ENCODE assay signal across 9 mouse cellular contexts in genomic region chr2:63513554-63514226, GRCm38 (mm10).
DNase-seq lines count a peak whose midpoint lies in the region; ATAC-seq and TF ChIP-seq lines count a peak whose summit lies in the region.
"Had no signal": no experiment of that assay in that cellular context is flagged by ENCODE, and none has a peak within 500 bp of the region (broad histone marks: within the 10 kb centered on the region; RNA-seq: fewer than 3 reads in every experiment).

No protein-coding gene starts in this region.

- 48% methylated on average over 1 of the region's 1 CpGs for WGBS in heart, embryonic 11.5 days (ENCODE audit: insufficient replicate concordance)
- WGBS in lung, postnatal 0 days: 75% methylated on average over 1 of the region's 1 CpGs

- H3K4me3 ChIP-seq in heart, embryonic 11.5 days (ENCODE audit: low read depth, low read length): no peak overlapping the region
- no peak overlapping the region for H3K4me3 ChIP-seq in lung, postnatal 0 days (ENCODE audit: low read depth, low read length)

- no peaks in the 10 kb centered on the region for H3K4me1 ChIP-seq in heart, embryonic 11.5 days (ENCODE audit: control insufficient read depth, insufficient read depth, low read length)
- no peaks in the 10 kb centered on the region for H3K4me1 ChIP-seq in lung, postnatal 0 days (ENCODE audit: insufficient read depth, low read depth, low read length)

- no peaks in the 10 kb centered on the region for H3K27me3 ChIP-seq in heart, embryonic 11.5 days (ENCODE audit: control insufficient read depth, insufficient read depth, low read length)
- no peaks in the 10 kb centered on the region for H3K27me3 ChIP-seq in lung, postnatal 0 days (replicated peaks; ENCODE audit: insufficient read depth, low read length)
- H3K27me3 ChIP-seq in Patski: peaks cover 30% of the 10 kb centered on the region

- TF ChIP-seq CTCF in lung, postnatal 0 days (IDR thresholded peaks at IDR 0.05): peak; percentile 54
- TF ChIP-seq CTCF in Patski (IDR thresholded peaks at IDR 0.05): peak; percentile 35

- no peak for TF ChIP-seq EP300 in lung, postnatal 0 days (IDR thresholded peaks at IDR 0.05)

- CTCF ChIA-PET in Patski (lab: Charles Lee): interaction anchor here (0.6 kb wide), 1 partner anchor 306 kb away, joined by 3 read pairs; no protein-coding TSS in a partner anchor

- no peaks in the 10 kb centered on the region for H3K36me3 ChIP-seq in heart, embryonic 11.5 days (ENCODE audit: control insufficient read depth, insufficient read depth, low read length)
- no peaks in the 10 kb centered on the region for H3K36me3 ChIP-seq in lung, postnatal 0 days (ENCODE audit: insufficient read depth, low read length)

- no peak overlapping the region for H3K9ac ChIP-seq in heart, embryonic 11.5 days (ENCODE audit: low read depth, low read length)
- H3K9ac ChIP-seq in lung, postnatal 0 days (replicated peaks; ENCODE audit: low read depth): no peak overlapping the region

- no peak for ATAC-seq in heart, embryonic 11.5 days (replicated peaks; ENCODE audit: insufficient number of reproducible peaks, low FRiP score, low TSS enrichment)
- no peak for ATAC-seq in lung, postnatal 0 days
- no peak for ATAC-seq in Patski

- no peak overlapping the region for H3K27ac ChIP-seq in heart, embryonic 11.5 days (ENCODE audit: low read depth, low read length)
- H3K27ac ChIP-seq in lung, postnatal 0 days (ENCODE audit: low read length): no peak overlapping the region

- no peaks in the 10 kb centered on the region for H3K9me3 ChIP-seq in heart, embryonic 11.5 days (replicated peaks; ENCODE audit: control insufficient read depth, low read length)
- H3K9me3 ChIP-seq in lung, postnatal 0 days (ENCODE audit: low read length): no peaks in the 10 kb centered on the region

- in situ Hi-C loops in Patski (cut with MboI; ENCODE audit: low pct_unique_long_range_greater_than_20kb): no loop called here

- POLR2A ChIA-PET in Patski (lab: Charles Lee): no interaction called here

- peak; percentile 5 for DNase-seq in heart, postnatal 4 days
- DNase-seq in lung, postnatal 0 days (ENCODE audit: low spot score): peak; percentile 50
- DNase-seq in lung, postnatal 25 days (ENCODE audit: low spot score): no peak
- no peak for DNase-seq in Patski (ENCODE audit: low read depth, low spot score)
- peak; percentile 2 for DNase-seq in induced T-regulatory cell, adult 2 months (ENCODE audit: low read depth)
- DNase-seq in frontal cortex, postnatal 10 days (ENCODE audit: low spot score in 2 of 2): no peak
- no peak for DNase-seq in adrenal gland, postnatal 14 days
- DNase-seq: kidney, postnatal 4 days had no signal

- no peak overlapping the region for H3K4me2 ChIP-seq in heart, embryonic 11.5 days
- H3K4me2 ChIP-seq in lung, postnatal 0 days (replicated peaks; ENCODE audit: low read depth, low read length): no peak overlapping the region

Comparison
In these comparisons a context has a peak if more than half of its experiments do, and no peak if none do; other contexts are left out.
1. DNase-seq: peak in heart, postnatal 4 days (single experiment), lung, postnatal 0 days (single experiment) and induced T-regulatory cell, adult 2 months (single experiment); none in lung, postnatal 25 days (single experiment), Patski (single experiment), frontal cortex, postnatal 10 days (0 of 2) and adrenal gland, postnatal 14 days (single experiment).